Mouse (Mus musculus) lung, postnatal 0 days (tissue): Measurements from ENCODE around the gene Tcf12.
A peak's percentile ranks its signal among the peaks of the same experiment; 100 is the strongest.

Source experiments
- CTCF ChIP-seq: IDR thresholded peaks from 2 replicates; pipeline ENCODE4 v1.5.1; 2016; ENCODE audit warnings: antibody characterized with exemption, mild to moderate bottlenecking
- EP300 ChIP-seq: IDR thresholded peaks from 2 replicates; pipeline ENCODE4 v1.6.1; 2016; ENCODE audit warnings: antibody characterized with exemption, mild to moderate bottlenecking, control low read depth

GRCm38 (mm10) chr9:71812402-71812801, 299.3 kb downstream of the Tcf12 start:
- TF ChIP-seq CTCF (peak; percentile 48), EP300 (no peak)
